Mouse (Mus musculus) lung, postnatal 0 days (tissue): ENCODE measurements around the gene Stpg4.

Source experiments
- CTCF ChIP-seq: IDR thresholded peaks from 2 replicates; pipeline ENCODE4 v1.5.1; 2016; ENCODE audit warnings: antibody characterized with exemption, mild to moderate bottlenecking
- EP300 ChIP-seq: IDR thresholded peaks from 2 replicates; pipeline ENCODE4 v1.6.1; 2016; ENCODE audit warnings: antibody characterized with exemption, mild to moderate bottlenecking, control low read depth

- TF ChIP-seq EP300 (no peak), CTCF (no peak)
Observed at GRCm38 (mm10) chr17:87387068-87387467, 40.5 kb downstream of the Stpg4 start.
